Mouse (Mus musculus): ENCODE results near the gene Bpifb9b.
"Not testable (repeated sequence)": the region's sequence is repeated elsewhere in the genome, so short reads cannot be mapped to it uniquely, and the experiment has no call there.

Gene Bpifb9b

GRCm38 (mm10) chr2:154306927-154307326 is at the start of gene Bpifb9b:
Gene Bpifb9b, plus strand, starts transcription at chr2:154307227.
- not testable (repeated sequence) for DNase-seq (ENCODE audit: low spot score in 2 of 2)

DNA sequence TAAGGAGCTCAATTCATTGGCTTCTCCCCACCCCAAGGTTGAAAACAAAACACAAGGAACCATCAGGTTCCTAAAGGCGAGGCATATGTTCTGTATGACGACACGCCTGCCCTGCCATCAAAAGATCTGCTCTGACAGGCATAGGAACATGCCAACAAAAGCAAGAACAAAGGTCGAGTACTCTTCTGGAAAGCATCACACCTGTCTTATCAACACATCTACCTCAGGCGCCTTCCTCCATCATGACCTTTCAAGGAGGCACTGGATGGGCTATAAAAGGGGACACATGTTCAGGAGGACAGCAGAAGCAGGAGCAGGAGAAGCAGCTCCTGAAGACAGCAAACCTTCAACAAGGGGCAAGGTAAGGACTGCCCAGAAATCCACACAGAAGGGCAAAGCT is 49.5 kb upstream of the Bpifb9b start, which contains the start of gene Bpifb9a:
Gene Bpifb9a, plus strand, starts transcription at position 301 of the 400 bp plus-strand sequence.
- not testable (repeated sequence) for DNase-seq (ENCODE audit: low spot score in 2 of 2)

- DNase-seq (ENCODE audit: low spot score in 2 of 2) = not testable (repeated sequence)
Measured at GRCm38 (mm10) chr2:154264397-154264796, 42.6 kb upstream of the Bpifb9b start.

DNA sequence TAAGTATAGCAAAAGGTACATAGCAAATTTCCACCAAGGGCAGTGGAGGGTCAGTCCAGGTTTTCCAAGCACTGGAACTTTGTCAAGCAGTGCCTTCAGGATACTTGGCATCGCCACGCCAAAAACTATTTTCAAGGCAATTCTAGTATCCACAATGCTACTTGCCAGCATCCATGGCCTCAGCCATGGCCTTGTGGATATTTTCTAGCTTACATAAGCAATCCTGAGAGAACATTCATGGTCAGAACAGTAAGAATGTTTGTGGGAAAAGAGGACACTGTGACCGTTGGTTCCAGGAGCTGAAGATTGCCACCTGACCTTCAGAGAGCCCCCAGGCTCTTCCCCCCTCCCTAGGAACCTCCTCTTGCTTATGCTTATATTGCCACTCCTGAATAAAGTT is 15.2 kb upstream of the Bpifb9b start:
- not testable (repeated sequence) for DNase-seq (ENCODE audit: low spot score in 2 of 2)

DNA sequence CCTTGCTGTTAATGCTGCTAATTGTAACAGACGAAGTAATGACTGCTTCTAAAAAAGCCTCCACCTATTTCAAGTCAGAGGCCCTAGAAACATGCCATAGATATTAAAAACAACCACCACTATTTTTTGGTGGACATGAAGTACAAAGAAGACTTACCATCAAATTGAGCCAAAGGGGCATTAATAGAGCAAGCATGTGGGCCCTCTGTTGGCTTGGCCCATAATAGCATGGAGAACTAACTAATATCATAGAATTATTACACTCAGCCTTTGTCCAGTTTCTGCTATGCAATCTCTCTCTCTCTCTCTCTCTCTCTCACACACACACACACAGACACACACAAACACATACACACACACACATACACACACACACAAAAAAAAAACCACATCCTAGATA is 14.2 kb upstream of the Bpifb9b start:
- no peak for DNase-seq (ENCODE audit: low spot score in 2 of 2)

DNA sequence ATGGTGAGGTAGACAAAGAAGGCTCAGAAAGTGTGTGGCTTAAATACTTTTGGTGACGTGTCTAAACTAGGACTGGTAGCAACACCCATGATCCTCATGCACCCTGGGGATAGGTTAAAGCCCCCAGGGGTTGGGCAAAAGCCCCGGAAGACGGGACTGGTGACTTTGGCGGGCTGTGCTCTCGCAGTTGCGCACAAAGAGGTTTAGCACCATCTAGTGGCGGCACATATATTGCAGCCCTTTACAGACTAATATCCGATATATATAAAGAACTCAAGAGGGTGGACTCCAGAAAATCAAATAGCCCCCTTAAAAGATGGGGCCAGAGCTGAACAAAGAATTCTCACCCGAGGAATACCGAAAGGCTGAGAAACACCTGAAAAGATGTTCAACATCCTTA is 12.3 kb upstream of the Bpifb9b start:
- peak in 1 of 2 experiments; percentile 10 for DNase-seq (ENCODE audit: low spot score in 2 of 2)

- peak in 1 of 2 experiments; percentile 26 for DNase-seq (ENCODE audit: low spot score in 2 of 2)
Measured at GRCm38 (mm10) chr2:154300496-154300895, 6.5 kb upstream of the Bpifb9b start.

- DNase-seq (ENCODE audit: low spot score in 2 of 2) = no peak
Measured at GRCm38 (mm10) chr2:154301763-154302162, 5.3 kb upstream of the Bpifb9b start.

- DNase-seq (ENCODE audit: low spot score in 2 of 2) = not testable (repeated sequence)
Measured at GRCm38 (mm10) chr2:154304604-154305003, 2.4 kb upstream of the Bpifb9b start.

DNA sequence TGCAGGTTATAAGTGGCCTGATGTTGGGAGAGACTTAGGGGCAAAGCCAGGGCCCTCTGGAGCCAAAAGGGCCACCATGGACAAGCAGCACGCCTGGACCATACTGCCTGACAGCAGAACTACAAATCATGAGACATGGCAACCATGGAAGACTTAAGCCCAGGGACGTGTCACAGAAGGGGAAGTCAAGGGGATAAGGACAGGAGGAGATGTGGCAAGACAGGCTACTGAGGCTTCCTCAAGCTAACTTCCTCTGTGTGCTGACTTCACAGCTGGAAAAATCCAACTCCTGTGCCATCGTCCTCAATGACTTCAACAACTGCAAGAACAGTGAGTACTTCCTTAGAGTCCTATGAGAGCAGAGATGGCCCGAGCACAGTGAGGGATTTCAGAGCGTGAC is 6.7 kb downstream of the Bpifb9b start:
- DNase-seq (ENCODE audit: low spot score in 2 of 2) = not testable (repeated sequence)

DNA sequence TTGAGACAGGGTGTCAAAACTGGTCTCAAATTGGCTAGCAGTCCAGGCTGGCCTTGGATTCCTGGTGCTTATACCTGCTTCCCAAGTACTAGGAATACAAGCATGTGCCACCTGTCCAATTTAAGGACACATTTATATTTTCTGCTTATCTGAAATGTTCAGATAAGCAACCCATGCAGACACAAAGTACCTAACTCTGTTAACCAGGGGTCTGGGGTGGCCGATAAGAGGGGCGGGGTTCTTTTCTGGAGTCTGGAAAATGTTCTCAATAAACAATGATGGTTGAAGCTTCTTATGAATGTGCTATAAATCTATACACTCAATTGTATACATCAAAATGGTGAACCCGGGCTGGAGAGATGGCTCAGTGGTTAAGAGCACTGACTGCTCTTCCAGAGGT is 19.8 kb downstream of the Bpifb9b start:
- DNase-seq (ENCODE audit: low spot score in 2 of 2) = no peak

- DNase-seq (ENCODE audit: low spot score in 2 of 2) = no peak
Measured at GRCm38 (mm10) chr2:154335572-154335971, 28.5 kb downstream of the Bpifb9b start.

DNA sequence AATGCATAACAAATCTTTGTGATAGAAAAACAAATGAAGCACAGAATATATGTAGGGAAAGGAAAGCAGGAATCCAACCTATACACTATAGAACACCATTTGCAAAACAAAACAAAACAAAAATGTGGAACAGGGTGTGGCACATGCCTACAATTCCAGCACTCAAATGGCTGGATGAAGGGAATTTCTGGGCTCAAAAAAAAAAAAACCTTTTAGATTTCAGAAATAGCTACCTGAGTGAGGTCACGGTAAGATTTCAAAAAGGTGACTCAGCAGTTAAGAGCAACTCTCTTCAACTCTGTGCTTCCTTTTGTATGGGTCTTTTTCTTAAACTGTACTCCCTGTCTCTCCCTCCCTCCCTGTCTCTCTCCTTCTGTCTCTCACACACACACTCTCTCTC is 31.1 kb downstream of the Bpifb9b start:
- no peak for DNase-seq (ENCODE audit: low spot score in 2 of 2)

GRCm38 (mm10) chr2:154339356-154339755 is 32.3 kb downstream of the Bpifb9b start:
- no peak for DNase-seq (ENCODE audit: low spot score in 2 of 2)

DNA sequence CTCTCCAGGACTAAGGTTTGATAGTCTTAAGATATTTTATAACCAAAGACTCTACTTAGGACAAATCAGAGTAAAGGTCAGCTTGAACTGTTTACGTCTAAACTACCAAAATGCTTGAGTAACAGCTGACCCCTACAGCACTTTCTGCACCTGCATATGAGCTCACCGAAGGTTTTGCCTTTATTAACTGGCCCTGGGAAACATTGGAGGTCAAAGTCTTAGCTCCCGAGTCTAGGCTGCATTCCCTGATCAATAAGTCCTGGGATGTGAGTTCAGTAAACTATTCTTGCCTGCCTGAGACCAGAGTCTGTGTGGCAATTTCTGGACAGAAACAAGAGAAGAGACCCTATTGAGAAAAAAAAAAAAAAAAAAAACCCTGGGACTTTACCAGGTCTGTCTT is 41.1 kb downstream of the Bpifb9b start:
- DNase-seq (ENCODE audit: low spot score in 2 of 2) = no peak

GRCm38 (mm10) chr2:154354000-154354425 is 47.0 kb downstream of the Bpifb9b start:
- not testable (repeated sequence) for DNase-seq (ENCODE audit: low spot score in 2 of 2)

DNA sequence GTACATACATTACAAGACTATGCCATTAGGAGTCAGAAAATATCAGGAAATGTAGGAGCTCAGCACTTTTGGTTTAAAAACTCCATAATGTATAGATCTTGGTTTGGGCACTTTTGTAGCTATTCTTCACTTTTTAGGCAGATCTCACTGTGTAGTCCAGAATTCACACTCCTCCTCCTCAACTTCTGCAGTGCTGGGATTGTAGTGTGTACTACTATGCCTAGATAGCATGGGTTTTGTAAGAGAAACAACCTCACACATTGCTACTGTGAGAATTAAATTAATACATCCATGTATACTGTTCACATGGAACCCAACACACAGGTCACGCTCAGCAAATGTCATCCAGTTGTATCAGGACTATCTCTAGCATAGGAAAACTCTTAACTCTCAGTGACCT is 60.5 kb downstream of the Bpifb9b start:
- DNase-seq (ENCODE audit: low spot score in 2 of 2) = no peak

Measured in frontal cortex, postnatal 14 days (tissue).